Mouse (Mus musculus) heart, embryonic 10.5 days (tissue): ENCODE data around the gene Tmbim6. TPM values are rescaled to one million over a fixed set of nuclear protein-coding genes. Genes with fewer than 3 reads are reported as not detected.
A peak's percentile ranks its signal among the peaks of the same experiment; 100 is the strongest.

ENCODE experiments used
- DNase-seq: peaks from one replicate; pipeline ENCODE4 v3.0.0-alpha.2; 2017; ENCODE audit warnings: low spot score
- H3K27ac ChIP-seq: fragments of 300-500 bp; sonication (generic); 2 replicates; pipeline ENCODE4 v1.5.1; 2016; ENCODE audit warnings: mild to moderate bottlenecking
- H3K27me3 ChIP-seq: fragments of 300-500 bp; sonication (generic); 2 replicates; pipeline ENCODE4 v1.6.1; 2016; ENCODE audit warnings: mild to moderate bottlenecking; ENCODE audit not compliant: poor library complexity, insufficient read depth, severe bottlenecking
- H3K36me3 ChIP-seq: fragments of 300-500 bp; sonication (generic); 2 replicates; pipeline ENCODE4 v1.6.1; 2016; ENCODE audit warnings: mild to moderate bottlenecking, moderate library complexity
- H3K4me1 ChIP-seq: fragments of 300-500 bp; sonication (generic); 2 replicates; pipeline ENCODE4 v1.6.1; 2016; ENCODE audit warnings: mild to moderate bottlenecking
- H3K4me3 ChIP-seq: fragments of 300-500 bp; sonication (generic); 2 replicates; pipeline ENCODE4 v1.5.1; 2016; ENCODE audit warnings: mild to moderate bottlenecking, moderate library complexity
- H3K9me3 ChIP-seq: fragments of 300-500 bp; sonication (generic); 2 replicates; pipeline ENCODE4 v1.6.1; 2016; ENCODE audit warnings: mild to moderate bottlenecking, moderate library complexity
- WGBS: fragments of 180-500 bp; shearing (Covaris S2); methylation state at CpG from one replicate; pipeline ENCODE4 v1.1.7; 2016; 5-methylcytosine and 5-hydroxymethylcytosine counted together
- polyA plus RNA-seq: library from polyadenylated mRNA; unstranded; fragments of >200 nt; fragmentation: Nextera tagmentation; extraction: Ambion mirVana; gene quantifications from 2 replicates; pipeline ENCODE4 v1.2.1, GENCODE M21; 2016

Gene Tmbim6
- polyA plus RNA-seq, result 295 and 308 TPM in 2 replicates

GRCm38 (mm10) chr15:99392486-99393385 lies at the start of gene Tmbim6:
Gene Tmbim6 (plus strand): TSS chr15:99392882.
- no peaks in the 10 kb centered on the region for H3K9me3 ChIP-seq
- no peaks in the 10 kb centered on the region for H3K27me3 ChIP-seq
- H3K4me3 ChIP-seq, result peak within 1 kb of the TSS; percentile 96
- DNase-seq, result peak; percentile 100
- no peaks in the 10 kb centered on the region for H3K36me3 ChIP-seq
- peak within 1 kb of the TSS; percentile 95 for H3K27ac ChIP-seq
- peaks cover 49% of the 10 kb centered on the region for H3K4me1 ChIP-seq
- WGBS, result under 1% methylated on average over 51 of the region's 51 CpGs

GRCm38 (mm10) chr15:99343414-99344147 lies 49.1 kb upstream of the Tmbim6 start:
- Histone ChIP-seq H3K4me1 (peaks cover 80% of the 10 kb centered on the region), H3K27me3 (no peaks in the 10 kb centered on the region), H3K4me3 (peak overlapping the region; percentile 25), H3K27ac (peak overlapping the region; percentile 83), H3K9me3 (no peaks in the 10 kb centered on the region), H3K36me3 (no peaks in the 10 kb centered on the region)
- WGBS, result 22% methylated on average over 5 of the region's 5 CpGs
- DNase-seq, result no peak

- Histone ChIP-seq H3K36me3 (0 out of 2 replicates have a peak, but pooled peaks cover 2% of the 10 kb centered on the region), H3K4me3 (peak overlapping the region; percentile 25), H3K9me3 (no peaks in the 10 kb centered on the region), H3K4me1 (peaks cover 73% of the 10 kb centered on the region), H3K27me3 (no peaks in the 10 kb centered on the region), H3K27ac (peak overlapping the region; percentile 83)
- 59% methylated on average over 8 of the region's 8 CpGs for WGBS
- no peak for DNase-seq
Measured at GRCm38 (mm10) chr15:99344148-99344870, 48.4 kb upstream of the Tmbim6 start.

GRCm38 (mm10) chr15:99344961-99345360 lies 47.7 kb upstream of the Tmbim6 start:
- WGBS, result 47% methylated on average over 4 of the region's 4 CpGs

GRCm38 (mm10) chr15:99351610-99352009 lies 41.1 kb upstream of the Tmbim6 start:
- 60% methylated on average over 6 of the region's 6 CpGs for WGBS
- Histone ChIP-seq H3K36me3 (0 out of 2 replicates have a peak, but pooled peaks cover 2% of the 10 kb centered on the region), H3K9me3 (no peaks in the 10 kb centered on the region), H3K4me1 (peaks cover 75% of the 10 kb centered on the region), H3K27me3 (no peaks in the 10 kb centered on the region), H3K4me3 (no peak overlapping the region), H3K27ac (no peak overlapping the region)
- DNase-seq, result no peak

More at GRCm38 (mm10) chr15:99344961-99345360, 47.7 kb upstream of the Tmbim6 start:
- peaks cover 72% of the 10 kb centered on the region for H3K4me1 ChIP-seq
- no peaks in the 10 kb centered on the region for H3K9me3 ChIP-seq
- peak overlapping the region; percentile 83 for H3K27ac ChIP-seq
- DNase-seq, result no peak
- H3K27me3 ChIP-seq, result no peaks in the 10 kb centered on the region
- H3K4me3 ChIP-seq, result no peak overlapping the region
- H3K36me3 ChIP-seq, result 0 out of 2 replicates have a peak, but pooled peaks cover 2% of the 10 kb centered on the region

- no peak overlapping the region for H3K27ac ChIP-seq
- no peak for DNase-seq
- no peaks in the 10 kb centered on the region for H3K9me3 ChIP-seq
- H3K27me3 ChIP-seq, result no peaks in the 10 kb centered on the region
- H3K36me3 ChIP-seq, result 0 out of 2 replicates have a peak, but pooled peaks cover 2% of the 10 kb centered on the region
- 24% methylated on average over 5 of the region's 5 CpGs for WGBS
- peaks cover 76% of the 10 kb centered on the region for H3K4me1 ChIP-seq
- H3K4me3 ChIP-seq, result no peak overlapping the region
Measured at GRCm38 (mm10) chr15:99352306-99352705, 40.4 kb upstream of the Tmbim6 start.

GRCm38 (mm10) chr15:99355660-99356059 lies 37.0 kb upstream of the Tmbim6 start:
- WGBS, result 32% methylated on average over 6 of the region's 6 CpGs
- Histone ChIP-seq H3K4me1 (peaks cover 67% of the 10 kb centered on the region), H3K4me3 (no peak overlapping the region), H3K9me3 (no peaks in the 10 kb centered on the region), H3K27me3 (no peaks in the 10 kb centered on the region), H3K36me3 (no peaks in the 10 kb centered on the region), H3K27ac (peak overlapping the region; percentile 74; the same call in 1 of the 2 replicates)
- DNase-seq, result no peak

GRCm38 (mm10) chr15:99356462-99356861 lies 36.2 kb upstream of the Tmbim6 start:
- no peak for DNase-seq
- Histone ChIP-seq H3K27ac (peak overlapping the region; percentile 78), H3K27me3 (no peaks in the 10 kb centered on the region), H3K36me3 (no peaks in the 10 kb centered on the region), H3K4me3 (no peak overlapping the region), H3K4me1 (peaks cover 61% of the 10 kb centered on the region), H3K9me3 (no peaks in the 10 kb centered on the region)
- 43% methylated on average over 6 of the region's 6 CpGs for WGBS

GRCm38 (mm10) chr15:99358952-99359351 lies 33.7 kb upstream of the Tmbim6 start:
- Histone ChIP-seq H3K36me3 (no peaks in the 10 kb centered on the region), H3K9me3 (no peaks in the 10 kb centered on the region), H3K27ac (no peak overlapping the region), H3K4me1 (peaks cover 45% of the 10 kb centered on the region), H3K4me3 (no peak overlapping the region), H3K27me3 (no peaks in the 10 kb centered on the region)
- WGBS, result 88% methylated on average over 9 of the region's 9 CpGs
- no peak for DNase-seq

GRCm38 (mm10) chr15:99364022-99364530 lies 28.6 kb upstream of the Tmbim6 start:
- Histone ChIP-seq H3K36me3 (no peaks in the 10 kb centered on the region), H3K4me3 (no peak overlapping the region), H3K27ac (peak overlapping the region; percentile 17; the same call in 1 of the 2 replicates), H3K4me1 (peaks cover 32% of the 10 kb centered on the region), H3K27me3 (no peaks in the 10 kb centered on the region), H3K9me3 (no peaks in the 10 kb centered on the region)
- no peak for DNase-seq
- 70% methylated on average over 7 of the region's 7 CpGs for WGBS

- no peaks in the 10 kb centered on the region for H3K27me3 ChIP-seq
- peak overlapping the region; percentile 17; the same call in 1 of the 2 replicates for H3K27ac ChIP-seq
- 61% methylated on average over 8 of the region's 8 CpGs for WGBS
Measured at GRCm38 (mm10) chr15:99364921-99365320, 27.8 kb upstream of the Tmbim6 start.

GRCm38 (mm10) chr15:99368583-99369266 lies 24.0 kb upstream of the Tmbim6 start:
- Histone ChIP-seq H3K27me3 (no peaks in the 10 kb centered on the region), H3K27ac (no peak overlapping the region), H3K36me3 (no peaks in the 10 kb centered on the region), H3K9me3 (no peaks in the 10 kb centered on the region), H3K4me1 (peaks cover 35% of the 10 kb centered on the region), H3K4me3 (peak overlapping the region; percentile 95)
- DNase-seq, result no peak
- WGBS, result 40% methylated on average over 4 of the region's 4 CpGs

More at GRCm38 (mm10) chr15:99364921-99365320, 27.8 kb upstream of the Tmbim6 start:
- no peak overlapping the region for H3K4me3 ChIP-seq
- no peak for DNase-seq
- H3K36me3 ChIP-seq, result no peaks in the 10 kb centered on the region
- no peaks in the 10 kb centered on the region for H3K9me3 ChIP-seq
- peaks cover 32% of the 10 kb centered on the region for H3K4me1 ChIP-seq
